Mouse (Mus musculus) hindbrain, embryonic 16.5 days (tissue): Measurements from ENCODE around the gene Spindoc. TPM values are rescaled to one million over a fixed set of nuclear protein-coding genes. Genes with fewer than 3 reads are reported as not detected.

Experiments
- ATAC-seq: fragments of 200-750 bp; cut with Nextera tagmentation; 2 replicates; pipeline ENCODE4 v1.8.0; 2017; ENCODE audit warnings: moderate TSS enrichment, moderate library complexity
- H3K27ac ChIP-seq: fragments of 300-500 bp; sonication (generic); 2 replicates; pipeline ENCODE4 v1.5.1; 2014; ENCODE audit warnings: low read depth, mild to moderate bottlenecking, control low read depth, low read length, moderate library complexity
- H3K27me3 ChIP-seq: fragments of 300-500 bp; sonication (generic); replicated peaks from 2 replicates; pipeline ENCODE4 v1.6.1; 2014; ENCODE audit warnings: low read length; ENCODE audit not compliant: control insufficient read depth, insufficient read depth
- H3K36me3 ChIP-seq: fragments of 300-500 bp; sonication (generic); 2 replicates; pipeline ENCODE4 v1.6.1; 2014; ENCODE audit warnings: mild to moderate bottlenecking, low read length, moderate library complexity, mixed read lengths; ENCODE audit not compliant: control insufficient read depth, insufficient read depth
- H3K4me1 ChIP-seq: fragments of 300-500 bp; sonication (generic); 2 replicates; pipeline ENCODE4 v1.6.1; 2014; ENCODE audit warnings: low read depth, low read length; ENCODE audit not compliant: control insufficient read depth, insufficient read depth
- H3K4me2 ChIP-seq: fragments of 300-500 bp; sonication (generic); 2 replicates; pipeline ENCODE4 v1.6.1; 2014; ENCODE audit warnings: mild to moderate bottlenecking, low read length, control low read depth, moderate library complexity
- H3K4me3 ChIP-seq: fragments of 300-500 bp; sonication (generic); 2 replicates; pipeline ENCODE4 v1.5.1; 2014; ENCODE audit warnings: mild to moderate bottlenecking, low read length, control low read depth, moderate library complexity
- H3K9ac ChIP-seq: fragments of 300-500 bp; sonication (generic); 2 replicates; pipeline ENCODE4 v1.6.1; 2014; ENCODE audit warnings: low read depth, mild to moderate bottlenecking, control low read depth, low read length, moderate library complexity
- H3K9me3 ChIP-seq: fragments of 300-500 bp; sonication (generic); 2 replicates; pipeline ENCODE4 v1.6.1; 2014; ENCODE audit warnings: mild to moderate bottlenecking, low read length, moderate library complexity; ENCODE audit not compliant: control insufficient read depth
- WGBS: fragments of 180-500 bp; shearing (Covaris S2); extraction: QIAGEN DNeasy Blood & Tissue Kit; methylation state at CpG from one replicate; pipeline ENCODE4 v1.1.7; 2014; 5-methylcytosine and 5-hydroxymethylcytosine counted together
- polyA plus RNA-seq: library from polyadenylated mRNA; unstranded; fragments of >200 nt; fragmentation: Nextera tagmentation; extraction: Ambion mirVana; gene quantifications from 2 replicates; pipeline ENCODE4 v1.2.1, GENCODE M21; 2015

The Spindoc gene
- 23.4 and 34.0 TPM in 2 replicates for polyA plus RNA-seq

DNA sequence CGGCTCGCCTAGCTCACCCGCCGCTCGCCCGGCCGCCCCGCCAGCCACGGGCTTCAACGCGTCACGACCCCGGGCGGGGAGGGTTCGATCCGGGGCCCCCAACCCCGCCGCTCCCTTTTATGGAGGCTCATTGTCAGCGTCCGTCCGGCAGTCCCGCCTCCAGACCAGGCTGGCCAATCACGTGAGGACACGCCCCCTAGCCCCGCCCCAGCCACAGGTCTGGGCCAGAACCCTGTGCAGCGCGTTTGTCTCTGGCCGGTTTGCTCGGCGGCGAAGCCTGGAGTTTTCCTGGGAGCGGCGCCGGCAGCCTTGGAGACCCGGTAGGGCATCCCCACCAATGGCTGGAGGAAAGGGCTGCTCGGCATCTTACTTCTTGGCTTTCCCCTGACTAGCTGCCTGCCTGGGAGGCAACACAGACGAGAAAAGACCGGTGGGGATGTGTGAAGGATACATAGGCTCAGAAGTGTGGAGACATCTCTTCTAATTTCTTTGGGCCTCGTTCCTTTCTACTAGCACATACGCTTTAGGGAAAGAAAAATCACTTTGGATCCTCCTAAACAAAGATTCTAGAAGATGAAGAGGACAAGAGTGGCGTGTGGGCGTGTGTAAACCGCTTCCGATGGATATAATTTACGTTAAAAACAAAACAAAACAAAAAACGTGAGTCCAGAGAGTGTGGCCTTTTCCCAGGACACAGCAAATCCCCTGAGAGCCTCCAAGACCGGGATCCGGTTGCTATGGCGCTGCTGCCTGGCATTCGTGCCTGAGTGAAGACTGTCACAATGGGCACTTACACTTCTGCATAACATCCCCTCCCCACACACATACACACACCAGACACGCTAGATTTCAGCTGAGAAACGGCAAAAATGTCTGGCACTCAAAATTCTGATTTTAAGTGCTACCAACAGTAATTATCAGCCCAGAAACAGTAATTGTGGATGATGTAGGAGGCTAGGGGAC is at the start of gene Spindoc:
TSS of gene Spindoc (minus strand) at position 92 of the 963 bp plus-strand sequence.
- ATAC-seq = peak; percentile 98
- peaks cover 22% of the 10 kb centered on the region for H3K4me1 ChIP-seq

DNA sequence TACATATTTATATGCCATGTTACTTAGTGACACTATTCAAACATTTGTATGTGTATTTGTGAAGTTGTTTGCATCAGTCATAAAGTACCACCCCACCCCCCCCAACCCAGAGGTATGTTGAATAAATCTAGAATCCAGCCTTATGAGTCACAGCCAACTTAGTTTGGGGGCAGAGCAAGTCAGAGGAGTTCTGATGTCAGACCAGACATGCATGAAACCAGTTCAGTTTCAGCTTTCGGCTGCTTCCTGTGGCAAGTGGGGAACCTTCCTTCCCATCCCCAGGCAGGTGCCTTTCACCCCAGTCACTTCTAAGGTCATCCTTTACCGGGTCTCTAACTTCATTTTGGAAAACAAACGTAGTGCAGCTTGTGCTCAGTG is 42.6 kb upstream of the Spindoc start:
- no peak for ATAC-seq
- Histone ChIP-seq H3K9ac (no peak overlapping the region), H3K9me3 (no peaks in the 10 kb centered on the region), H3K4me2 (no peak overlapping the region), H3K27me3 (no peaks in the 10 kb centered on the region), H3K36me3 (peaks cover 28% of the 10 kb centered on the region), H3K4me1 (peaks cover 48% of the 10 kb centered on the region), H3K4me3 (no peak overlapping the region), H3K27ac (no peak overlapping the region)
- WGBS = 47% methylated on average over 3 of the region's 3 CpGs

More for the DNA sequence above, at the start of gene Spindoc:
- Histone ChIP-seq H3K9me3 (peaks cover 4% of the 10 kb centered on the region; the same call in 1 of the 2 replicates), H3K27ac (peak within 1 kb of the TSS; percentile 95), H3K4me2 (peak within 1 kb of the TSS; percentile 73), H3K9ac (peak within 1 kb of the TSS; percentile 92), H3K4me3 (peak within 1 kb of the TSS; percentile 95), H3K36me3 (peaks cover 2% of the 10 kb centered on the region; the same call in 1 of the 2 replicates), H3K27me3 (no peaks in the 10 kb centered on the region)
- under 1% methylated on average over 38 of the region's 52 CpGs for WGBS

DNA sequence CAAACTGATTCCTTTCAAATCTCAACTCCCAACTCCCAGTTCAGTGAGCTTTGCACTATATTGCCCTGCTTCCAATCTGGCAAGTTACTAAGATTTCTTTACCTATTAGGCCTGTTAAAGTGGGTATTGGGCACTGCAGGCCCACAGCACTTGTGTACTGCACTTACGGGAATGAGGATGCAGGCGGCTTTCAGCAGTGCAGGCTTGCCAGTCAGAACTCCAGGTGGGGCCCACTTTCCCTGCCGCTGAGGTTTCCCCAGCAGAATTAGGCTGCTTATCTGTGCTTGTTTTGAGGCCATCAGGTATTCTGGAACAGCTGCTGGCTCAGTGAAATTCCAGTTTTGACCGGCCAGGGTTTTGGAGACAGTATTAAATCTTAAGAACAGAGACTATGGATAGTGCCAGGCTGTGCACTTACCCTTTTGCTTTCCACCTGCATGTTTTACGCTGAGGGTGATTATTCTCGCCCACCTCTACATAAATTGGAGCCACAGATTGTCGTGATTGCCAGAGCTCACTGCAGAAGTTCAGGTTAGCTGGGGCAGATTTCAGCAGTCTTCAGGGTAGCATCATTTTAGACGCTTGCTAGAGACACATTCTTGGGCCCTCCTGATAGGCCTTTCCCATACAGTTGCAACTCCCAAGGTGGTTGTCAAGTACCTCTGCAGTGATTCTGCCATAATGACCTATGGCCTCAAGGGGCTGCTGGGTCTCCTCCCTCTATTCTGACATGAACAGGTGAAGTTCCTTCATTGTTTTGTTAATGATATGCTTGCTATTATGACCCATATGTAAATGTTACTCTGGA is 42.0 kb upstream of the Spindoc start:
- peaks cover 25% of the 10 kb centered on the region for H3K36me3 ChIP-seq
- H3K4me1 ChIP-seq = peaks cover 54% of the 10 kb centered on the region
- H3K27ac ChIP-seq = no peak overlapping the region
- WGBS = 52% methylated on average over 8 of the region's 8 CpGs
- H3K4me2 ChIP-seq = peak overlapping the region; percentile 57
- no peak for ATAC-seq
- no peaks in the 10 kb centered on the region for H3K9me3 ChIP-seq
- H3K4me3 ChIP-seq = no peak overlapping the region; the same call in 1 of the 2 replicates
- no peaks in the 10 kb centered on the region for H3K27me3 ChIP-seq
- H3K9ac ChIP-seq = no peak overlapping the region

DNA sequence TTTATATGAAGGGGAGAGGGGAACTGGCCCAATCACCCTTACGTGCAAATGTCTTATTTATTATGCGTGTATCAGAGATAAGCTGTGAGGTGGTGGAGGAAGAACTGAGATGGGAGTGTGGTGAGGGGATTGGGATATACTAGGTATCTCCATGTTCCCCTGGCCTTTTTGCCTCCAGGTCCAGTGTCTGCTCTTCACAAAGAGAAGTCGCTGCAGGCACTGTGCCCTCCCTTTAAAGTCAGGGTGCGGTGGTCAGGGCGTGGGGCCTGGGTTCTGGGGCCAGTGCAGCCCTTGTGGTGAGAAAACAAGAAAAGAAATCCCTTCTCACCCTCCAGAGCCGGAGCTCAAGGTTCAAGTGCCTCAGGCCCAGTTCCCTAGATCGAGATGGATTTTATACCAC is 41.3 kb upstream of the Spindoc start:
- 48% methylated on average over 7 of the region's 7 CpGs for WGBS
- H3K27me3 ChIP-seq = no peaks in the 10 kb centered on the region
- peaks cover 24% of the 10 kb centered on the region for H3K36me3 ChIP-seq
- peaks cover 60% of the 10 kb centered on the region for H3K4me1 ChIP-seq
- peak overlapping the region; percentile 69 for H3K9ac ChIP-seq
- H3K4me3 ChIP-seq = peak overlapping the region; percentile 41
- peak overlapping the region; percentile 57 for H3K4me2 ChIP-seq
- no peak for ATAC-seq
- peak overlapping the region; percentile 86; the same call in 1 of the 2 replicates for H3K27ac ChIP-seq
- no peaks in the 10 kb centered on the region for H3K9me3 ChIP-seq

DNA sequence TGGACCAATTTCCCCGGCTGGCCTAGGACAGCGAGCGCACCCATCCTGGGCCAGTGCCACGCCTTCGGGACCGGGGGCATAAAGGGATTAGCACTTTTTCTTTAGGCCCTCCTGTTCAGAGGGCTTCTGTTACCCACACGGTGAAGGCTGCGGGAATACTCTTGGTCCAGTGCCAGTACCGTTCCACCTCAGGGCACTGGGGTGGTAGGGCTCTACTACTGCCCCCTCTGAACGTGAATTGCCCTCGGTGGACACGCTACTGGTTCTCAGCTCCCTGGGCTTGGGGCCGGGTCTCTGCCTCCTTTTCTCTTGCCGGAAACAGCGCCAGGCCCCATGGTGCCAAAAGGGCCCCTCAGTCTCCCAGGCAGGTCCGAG is 40.8 kb upstream of the Spindoc start:
- H3K4me2 ChIP-seq = peak overlapping the region; percentile 57
- peak overlapping the region; percentile 41 for H3K4me3 ChIP-seq
- H3K27ac ChIP-seq = peak overlapping the region; percentile 86
- 15% methylated on average over 16 of the region's 16 CpGs for WGBS
- peaks cover 23% of the 10 kb centered on the region for H3K36me3 ChIP-seq
- H3K4me1 ChIP-seq = peaks cover 63% of the 10 kb centered on the region
- ATAC-seq = no peak
- H3K27me3 ChIP-seq = no peaks in the 10 kb centered on the region
- peak overlapping the region; percentile 69 for H3K9ac ChIP-seq
- H3K9me3 ChIP-seq = no peaks in the 10 kb centered on the region

DNA sequence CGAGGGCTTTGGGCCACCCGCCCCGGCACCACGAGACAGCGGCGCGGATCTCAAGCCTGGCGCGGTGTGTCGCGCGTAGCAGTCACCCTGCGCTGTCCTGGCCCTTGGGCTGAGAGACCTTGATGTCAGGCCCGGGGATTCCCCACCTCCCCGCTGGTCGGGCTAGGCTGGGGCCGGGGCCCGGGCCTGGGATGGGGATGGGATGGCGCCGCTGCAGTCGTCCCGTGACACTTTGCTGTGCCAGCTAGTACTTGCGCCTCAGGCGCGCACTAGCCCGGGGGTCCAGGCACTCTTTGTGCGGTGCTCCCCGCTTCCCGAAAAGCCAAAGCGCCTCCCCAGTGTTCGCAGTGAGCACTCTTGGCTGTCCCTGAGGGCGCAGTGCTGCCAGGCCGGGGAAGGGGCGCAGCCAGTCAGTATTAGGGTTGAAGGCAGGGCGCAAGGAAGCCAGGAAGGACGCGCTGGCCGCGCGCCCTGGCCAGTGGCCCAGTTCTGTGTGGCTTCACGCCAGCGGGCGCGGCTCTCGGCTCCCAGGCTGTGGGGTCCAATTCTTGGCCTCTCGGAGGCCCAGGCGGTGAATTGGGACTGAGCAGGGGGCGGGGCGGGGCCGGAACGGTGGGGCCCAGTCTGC is 40.3 kb upstream of the Spindoc start:
- peak; percentile 84 for ATAC-seq
- peak overlapping the region; percentile 41 for H3K4me3 ChIP-seq
- 9% methylated on average over 51 of the region's 51 CpGs for WGBS
- H3K36me3 ChIP-seq = peaks cover 19% of the 10 kb centered on the region
- H3K4me1 ChIP-seq = peaks cover 63% of the 10 kb centered on the region
- peak overlapping the region; percentile 57 for H3K4me2 ChIP-seq
- no peaks in the 10 kb centered on the region for H3K27me3 ChIP-seq
- H3K9ac ChIP-seq = peak overlapping the region; percentile 69
- H3K27ac ChIP-seq = peak overlapping the region; percentile 86
- H3K9me3 ChIP-seq = no peaks in the 10 kb centered on the region

DNA sequence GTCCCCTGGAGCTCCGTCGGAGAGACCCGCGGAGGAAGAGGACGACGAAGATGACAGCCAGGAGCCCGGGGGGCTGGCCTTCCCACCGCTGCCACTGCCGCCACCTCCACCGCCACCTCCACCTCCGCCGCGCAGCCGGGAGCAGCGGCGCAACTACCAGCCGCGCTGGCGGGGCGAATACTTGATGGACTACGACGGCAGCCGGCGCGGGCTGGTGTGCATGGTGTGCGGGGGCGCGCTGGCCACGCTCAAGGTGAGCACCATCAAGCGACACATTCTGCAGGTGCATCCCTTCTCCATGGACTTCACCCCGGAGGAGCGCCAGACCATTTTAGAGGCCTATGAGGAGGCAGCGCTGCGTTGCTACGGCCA is 39.8 kb upstream of the Spindoc start:
- no peaks in the 10 kb centered on the region for H3K27me3 ChIP-seq
- H3K27ac ChIP-seq = peak overlapping the region; percentile 86
- no peak for ATAC-seq
- 8% methylated on average over 35 of the region's 35 CpGs for WGBS
- peaks cover 14% of the 10 kb centered on the region for H3K36me3 ChIP-seq
- peaks cover 63% of the 10 kb centered on the region for H3K4me1 ChIP-seq
- peak overlapping the region; percentile 69 for H3K9ac ChIP-seq
- no peaks in the 10 kb centered on the region for H3K9me3 ChIP-seq
- peak overlapping the region; percentile 57 for H3K4me2 ChIP-seq
- H3K4me3 ChIP-seq = peak overlapping the region; percentile 41

DNA sequence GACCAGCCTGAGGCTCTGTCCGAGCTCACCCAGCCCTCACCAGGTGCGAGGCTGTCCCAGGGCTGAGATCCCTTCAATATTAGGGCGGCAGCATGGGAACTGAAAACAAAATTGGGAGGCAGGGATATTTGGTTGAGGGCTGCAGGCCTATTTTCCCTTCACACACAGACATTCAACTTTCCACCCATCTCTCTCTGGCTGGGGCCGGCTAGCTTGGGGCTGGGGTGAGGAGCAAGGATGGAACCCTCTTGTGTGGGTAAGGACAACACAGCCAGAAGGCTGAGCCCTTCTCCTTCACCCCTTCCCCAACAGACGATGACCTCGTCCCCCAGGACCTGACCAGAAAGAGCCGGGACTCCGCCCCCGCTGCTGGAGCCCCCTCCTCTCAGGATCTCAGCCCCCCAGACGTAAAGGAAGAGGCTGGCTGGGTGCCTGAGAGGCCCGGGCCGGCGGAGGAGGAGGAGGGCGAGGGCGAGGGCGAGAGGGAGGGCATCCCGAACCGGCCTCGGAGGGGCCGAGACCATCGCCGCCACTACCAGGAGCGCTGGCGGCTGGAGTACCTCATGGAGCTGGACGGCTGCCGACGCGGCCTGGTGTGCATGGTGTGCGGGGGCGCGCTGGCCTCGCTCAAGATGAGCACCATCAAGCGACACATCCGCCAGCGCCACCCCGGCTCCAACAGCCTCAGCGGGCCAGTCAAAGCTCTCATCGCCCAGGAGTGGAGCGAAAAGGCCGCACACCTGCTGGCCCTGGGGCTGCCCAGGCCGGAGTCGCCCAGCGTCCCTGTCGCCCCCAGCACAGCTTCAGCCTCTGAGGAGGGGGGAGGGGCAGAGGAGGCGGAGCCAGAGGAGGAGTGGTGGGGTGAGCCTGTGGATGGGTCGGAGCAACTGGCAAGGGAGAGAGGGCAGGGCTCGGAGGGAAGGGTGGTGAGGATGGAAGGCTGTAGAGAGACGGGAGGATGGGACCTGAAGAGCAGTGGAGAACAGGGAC is 39.1 kb upstream of the Spindoc start:
- peak overlapping the region; percentile 69 for H3K9ac ChIP-seq
- WGBS = 8% methylated on average over 43 of the region's 48 CpGs
- H3K27ac ChIP-seq = peak overlapping the region; percentile 86

More for the DNA sequence above, 39.1 kb upstream of the Spindoc start:
- H3K4me1 ChIP-seq = peaks cover 63% of the 10 kb centered on the region
- ATAC-seq = peak; percentile 18
- peaks cover 10% of the 10 kb centered on the region; the same call in 1 of the 2 replicates for H3K36me3 ChIP-seq
- H3K4me2 ChIP-seq = peak overlapping the region; percentile 57
- no peaks in the 10 kb centered on the region for H3K9me3 ChIP-seq
- peak overlapping the region; percentile 41 for H3K4me3 ChIP-seq
- no peaks in the 10 kb centered on the region for H3K27me3 ChIP-seq
